Mouse (Mus musculus): ENCODE measurements at regions not wholly inside any gene's neighbourhood (a gene's known extent, or its start where the extent isn't known, plus 50 kb on each side); places are given as distances from the start of the nearest gene placed in this dataset.
A peak's percentile ranks its signal among the peaks of the same experiment; 100 is the strongest.
"Not testable (repeated sequence)": the region's sequence is repeated elsewhere in the genome, so short reads cannot be mapped to it uniquely, and the experiment has no call there.

DNA sequence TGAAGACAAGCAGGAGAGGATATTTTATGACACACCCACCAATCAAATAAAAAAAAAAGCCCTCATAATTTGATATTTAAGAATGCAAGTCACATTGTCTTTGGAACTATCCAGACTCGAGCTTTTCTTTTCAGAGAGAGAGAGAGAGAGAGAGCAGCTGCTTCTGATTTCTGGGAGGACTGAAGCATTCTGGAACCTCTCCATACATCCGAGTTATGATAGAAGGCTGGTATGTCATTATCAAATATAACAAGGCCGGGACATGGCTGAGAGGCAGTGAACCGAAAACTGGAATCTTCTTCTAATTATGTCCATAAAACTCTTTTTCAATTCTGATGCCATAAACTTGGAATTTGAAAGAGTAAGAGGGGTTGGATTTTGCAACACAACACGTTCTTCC is 284.3 kb downstream of the Setd4 start:
- Histone ChIP-seq H3K27me3 (ENCODE audit: control insufficient read depth, insufficient read depth, low read length) (no peaks in the 10 kb centered on the region), H3K9me3 (ENCODE audit: control insufficient read depth, low read length) (peaks cover 3% of the 10 kb centered on the region; the same call in 1 of the 2 replicates), H3K4me1 (ENCODE audit: control insufficient read depth, insufficient read depth, low read length) (no peaks in the 10 kb centered on the region), H3K27ac (ENCODE audit: low read depth, low read length) (no peak overlapping the region), H3K4me2 (replicated peaks; ENCODE audit: low read depth, low read length) (no peak overlapping the region), H3K4me3 (ENCODE audit: low read length) (no peak overlapping the region), H3K36me3 (ENCODE audit: control insufficient read depth, insufficient read depth, low read length) (no peaks in the 10 kb centered on the region), H3K9ac (ENCODE audit: low read depth, low read length) (no peak overlapping the region)
- no peak for ATAC-seq (ENCODE audit: low FRiP score, low TSS enrichment)
- 83% methylated on average over 5 of the region's 5 CpGs for WGBS

GRCm38 (mm10) chr16:93311644-93312043 is 292.2 kb downstream of the Setd4 start:
- 56% methylated on average over 12 of the region's 12 CpGs for WGBS
- H3K36me3 ChIP-seq (ENCODE audit: control insufficient read depth, insufficient read depth, low read length), result no peaks in the 10 kb centered on the region
- no peak overlapping the region for H3K4me2 ChIP-seq (replicated peaks; ENCODE audit: low read depth, low read length)
- H3K9me3 ChIP-seq (ENCODE audit: control insufficient read depth, low read length), result peaks cover 4% of the 10 kb centered on the region; the same call in 1 of the 2 replicates
- no peaks in the 10 kb centered on the region for H3K4me1 ChIP-seq (ENCODE audit: control insufficient read depth, insufficient read depth, low read length)
- H3K4me3 ChIP-seq (ENCODE audit: low read length), result no peak overlapping the region
- H3K9ac ChIP-seq (ENCODE audit: low read depth, low read length), result no peak overlapping the region
- no peak overlapping the region for H3K27ac ChIP-seq (ENCODE audit: low read depth, low read length)
- no peaks in the 10 kb centered on the region for H3K27me3 ChIP-seq (ENCODE audit: control insufficient read depth, insufficient read depth, low read length)
- no peak for ATAC-seq (ENCODE audit: low FRiP score, low TSS enrichment)

- 85% methylated on average over 2 of the region's 2 CpGs for WGBS
- Histone ChIP-seq H3K27me3 (ENCODE audit: control insufficient read depth, insufficient read depth, low read length) (no peaks in the 10 kb centered on the region), H3K9me3 (ENCODE audit: control insufficient read depth, low read length) (peaks cover 4% of the 10 kb centered on the region; the same call in 1 of the 2 replicates), H3K4me1 (ENCODE audit: control insufficient read depth, insufficient read depth, low read length) (no peaks in the 10 kb centered on the region), H3K9ac (ENCODE audit: low read depth, low read length) (no peak overlapping the region), H3K4me2 (replicated peaks; ENCODE audit: low read depth, low read length) (no peak overlapping the region), H3K36me3 (ENCODE audit: control insufficient read depth, insufficient read depth, low read length) (no peaks in the 10 kb centered on the region), H3K27ac (ENCODE audit: low read depth, low read length) (no peak overlapping the region), H3K4me3 (ENCODE audit: low read length) (no peak overlapping the region)
- ATAC-seq (ENCODE audit: low FRiP score, low TSS enrichment), result 0 out of 2 replicates have a peak, but pooled peaks have one; percentile 6
These were observed 295.1 kb downstream of the Setd4 start for GRCm38 (mm10) chr16:93308666-93309360.

- no peaks in the 10 kb centered on the region for H3K36me3 ChIP-seq (ENCODE audit: control insufficient read depth, insufficient read depth, low read length)
- no peak overlapping the region for H3K4me3 ChIP-seq (ENCODE audit: low read length)
- no peak overlapping the region for H3K4me2 ChIP-seq (replicated peaks; ENCODE audit: low read depth, low read length)
- no peak overlapping the region for H3K9ac ChIP-seq (ENCODE audit: low read depth, low read length)
- H3K9me3 ChIP-seq (ENCODE audit: control insufficient read depth, low read length), result peaks cover 4% of the 10 kb centered on the region; the same call in 1 of the 2 replicates
- H3K27me3 ChIP-seq (ENCODE audit: control insufficient read depth, insufficient read depth, low read length), result no peaks in the 10 kb centered on the region
- no peaks in the 10 kb centered on the region for H3K4me1 ChIP-seq (ENCODE audit: control insufficient read depth, insufficient read depth, low read length)
- ATAC-seq (ENCODE audit: low FRiP score, low TSS enrichment), result no peak
- WGBS, result 95% methylated on average over 18 of the region's 18 CpGs
- H3K27ac ChIP-seq (ENCODE audit: low read depth, low read length), result no peak overlapping the region
These were observed 296.9 kb downstream of the Setd4 start for GRCm38 (mm10) chr16:93306951-93307350.

DNA sequence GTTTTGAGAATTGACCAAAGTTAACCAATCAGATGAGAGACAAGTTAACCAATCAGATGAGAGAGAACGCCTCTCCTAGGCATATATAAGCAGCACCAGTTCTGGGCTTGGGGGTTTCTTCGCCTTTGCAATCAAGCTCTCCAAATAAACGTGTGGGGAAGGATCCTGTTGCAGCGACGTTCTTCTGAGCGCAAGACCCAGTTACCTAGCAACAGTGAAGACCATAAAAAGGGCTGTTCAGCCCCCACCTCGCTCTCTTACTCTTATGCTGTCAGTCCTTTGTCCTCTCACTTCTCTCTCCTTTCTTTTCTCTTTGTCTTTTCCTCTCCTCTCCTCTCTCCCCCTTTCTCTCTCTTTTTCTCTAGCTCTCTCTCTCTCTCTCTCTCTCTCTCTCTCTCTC is 297.7 kb downstream of the Setd4 start:
- H3K4me1 ChIP-seq (ENCODE audit: control insufficient read depth, insufficient read depth, low read length); H3K9me3 ChIP-seq (ENCODE audit: control insufficient read depth, low read length); H3K4me2 ChIP-seq (replicated peaks; ENCODE audit: low read depth, low read length); H3K27me3 ChIP-seq (ENCODE audit: control insufficient read depth, insufficient read depth, low read length); H3K36me3 ChIP-seq (ENCODE audit: control insufficient read depth, insufficient read depth, low read length); ATAC-seq (ENCODE audit: low FRiP score, low TSS enrichment); H3K4me3 ChIP-seq (ENCODE audit: low read length); H3K9ac ChIP-seq (ENCODE audit: low read depth, low read length); H3K27ac ChIP-seq (ENCODE audit: low read depth, low read length): not testable (repeated sequence)
- 50% methylated on average over 7 of the region's 7 CpGs for WGBS

GRCm38 (mm10) chr16:93294430-93294829 is 309.4 kb downstream of the Setd4 start:
- H3K27ac ChIP-seq (ENCODE audit: low read depth, low read length), result no peak overlapping the region
- no peak overlapping the region for H3K9ac ChIP-seq (ENCODE audit: low read depth, low read length)
- H3K27me3 ChIP-seq (ENCODE audit: control insufficient read depth, insufficient read depth, low read length), result peaks cover 5% of the 10 kb centered on the region
- WGBS, result 48% methylated on average over 4 of the region's 5 CpGs
- no peak overlapping the region for H3K4me3 ChIP-seq (ENCODE audit: low read length)
- H3K4me1 ChIP-seq (ENCODE audit: control insufficient read depth, insufficient read depth, low read length), result peaks cover 6% of the 10 kb centered on the region; the same call in 1 of the 2 replicates
- H3K4me2 ChIP-seq (replicated peaks; ENCODE audit: low read depth, low read length), result no peak overlapping the region
- no peaks in the 10 kb centered on the region for H3K36me3 ChIP-seq (ENCODE audit: control insufficient read depth, insufficient read depth, low read length)
- no peaks in the 10 kb centered on the region for H3K9me3 ChIP-seq (ENCODE audit: control insufficient read depth, low read length)
- no peak for ATAC-seq (ENCODE audit: low FRiP score, low TSS enrichment)

DNA sequence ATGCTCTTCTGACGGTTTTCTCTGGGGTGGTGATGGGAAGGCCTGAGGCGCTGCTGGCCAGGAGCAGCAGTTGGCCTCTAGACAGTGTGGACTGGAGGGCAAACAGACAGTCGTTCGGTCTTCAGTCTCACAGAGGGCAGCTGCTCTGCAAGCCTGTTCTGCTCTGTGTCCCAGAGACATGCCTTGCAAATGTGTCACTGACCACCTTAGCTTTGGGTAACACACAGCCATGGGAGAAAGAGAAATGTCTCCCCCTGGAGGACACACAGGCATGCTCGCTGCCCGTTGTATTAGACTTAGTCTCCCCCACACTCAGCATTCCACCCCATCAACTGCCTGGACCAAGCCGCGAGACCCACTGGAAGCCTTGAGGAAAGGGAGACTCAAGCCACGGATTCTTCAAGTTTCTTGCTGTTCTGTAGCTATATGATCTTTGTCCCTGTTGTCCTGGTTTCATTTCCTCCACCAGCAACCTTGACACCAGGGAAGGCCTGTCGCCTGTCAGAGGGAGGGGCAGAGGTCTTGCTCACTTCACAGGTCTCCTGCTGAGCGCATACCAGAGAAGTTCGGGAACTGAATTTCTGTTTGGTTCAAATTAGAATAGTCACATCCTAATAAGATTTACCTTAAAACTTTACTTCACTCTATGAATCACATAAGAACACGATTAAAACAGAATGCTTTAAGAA is 310.8 kb downstream of the Setd4 start:
- H3K4me1 ChIP-seq (ENCODE audit: control insufficient read depth, insufficient read depth, low read length), result peaks cover 6% of the 10 kb centered on the region; the same call in 1 of the 2 replicates
- H3K9ac ChIP-seq (ENCODE audit: low read depth, low read length), result no peak overlapping the region
- H3K27ac ChIP-seq (ENCODE audit: low read depth, low read length), result peak overlapping the region; percentile 37; the same call in 1 of the 2 replicates
- peaks cover 5% of the 10 kb centered on the region for H3K27me3 ChIP-seq (ENCODE audit: control insufficient read depth, insufficient read depth, low read length)
- 21% methylated on average over 13 of the region's 13 CpGs for WGBS
- H3K9me3 ChIP-seq (ENCODE audit: control insufficient read depth, low read length), result no peaks in the 10 kb centered on the region
- peak; percentile 90 for ATAC-seq (ENCODE audit: low FRiP score, low TSS enrichment)
- 0 out of 2 replicates have a peak overlapping the region, but pooled peaks have one; percentile 4 for H3K4me2 ChIP-seq (replicated peaks; ENCODE audit: low read depth, low read length)
- no peaks in the 10 kb centered on the region for H3K36me3 ChIP-seq (ENCODE audit: control insufficient read depth, insufficient read depth, low read length)
- no peak overlapping the region for H3K4me3 ChIP-seq (ENCODE audit: low read length)

DNA sequence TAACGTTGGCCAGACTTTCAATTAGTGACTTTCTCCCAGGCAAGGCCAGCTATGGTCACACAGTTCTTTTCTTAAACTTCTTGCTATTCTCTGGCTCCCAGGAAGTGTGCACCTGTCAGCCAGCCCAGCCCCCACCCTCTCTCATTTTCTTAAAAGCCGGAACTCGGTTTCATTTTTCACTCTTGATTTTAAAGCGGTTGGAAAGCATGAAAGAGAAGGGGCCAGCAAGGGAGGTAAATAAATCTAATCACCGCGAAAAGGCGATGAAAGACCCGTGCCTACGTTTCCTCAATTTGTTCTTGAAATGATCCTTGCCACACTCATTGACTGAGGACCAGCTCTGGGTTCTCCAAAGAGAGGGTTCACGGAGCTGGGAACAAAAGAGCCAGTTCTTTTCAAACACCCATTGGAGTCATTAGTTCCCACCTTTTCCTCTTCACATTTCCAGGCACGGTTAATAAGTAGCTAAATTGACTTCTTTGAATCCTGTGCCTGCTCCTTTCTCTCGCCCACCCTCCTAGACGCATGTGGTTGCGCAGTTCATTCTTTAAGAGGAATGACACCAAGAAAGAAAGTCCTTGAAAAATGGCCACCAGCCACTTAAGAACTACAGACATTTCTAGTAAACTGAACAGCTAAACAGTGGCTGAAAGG is 311.6 kb downstream of the Setd4 start:
- ATAC-seq (ENCODE audit: low FRiP score, low TSS enrichment), result peak; percentile 54; the same call in 1 of the 2 replicates

More for the DNA sequence above, 311.6 kb downstream of the Setd4 start:
- peaks cover 6% of the 10 kb centered on the region; the same call in 1 of the 2 replicates for H3K4me1 ChIP-seq (ENCODE audit: control insufficient read depth, insufficient read depth, low read length)
- H3K9me3 ChIP-seq (ENCODE audit: control insufficient read depth, low read length), result no peaks in the 10 kb centered on the region
- 14% methylated on average over 14 of the region's 14 CpGs for WGBS
- H3K27me3 ChIP-seq (ENCODE audit: control insufficient read depth, insufficient read depth, low read length), result peaks cover 5% of the 10 kb centered on the region
- H3K4me2 ChIP-seq (replicated peaks; ENCODE audit: low read depth, low read length), result peak overlapping the region; percentile 31; the same call in 1 of the 2 replicates
- no peaks in the 10 kb centered on the region for H3K36me3 ChIP-seq (ENCODE audit: control insufficient read depth, insufficient read depth, low read length)
- H3K9ac ChIP-seq (ENCODE audit: low read depth, low read length), result no peak overlapping the region
- no peak overlapping the region for H3K4me3 ChIP-seq (ENCODE audit: low read length)
- H3K27ac ChIP-seq (ENCODE audit: low read depth, low read length), result peak overlapping the region; percentile 62; the same call in 1 of the 2 replicates
